Mouse (Mus musculus): Measurements from ENCODE around the gene Sv2a. TPM values are rescaled to one million over a fixed set of nuclear protein-coding genes. Genes with fewer than 3 reads are reported as not detected.
A peak's percentile ranks its signal among the peaks of the same experiment; 100 is the strongest.
"Not testable (repeated sequence)": the region's sequence is repeated elsewhere in the genome, so short reads cannot be mapped to it uniquely, and the experiment has no call there.

Sv2a gene
- total RNA-seq, 1 experiment from 2014 or later, result 1.3 TPM

GRCm38 (mm10) chr3:96209242-96209641 lies 28.3 kb downstream of the Sv2a start:
- ATAC-seq (replicated peaks; ENCODE audit: low read depth, poor library complexity, severe bottlenecking), result 0 out of 2 replicates have a peak, but pooled peaks have one; percentile 22

GRCm38 (mm10) chr3:96219191-96219641 lies 38.3 kb downstream of the Sv2a start:
- peak; percentile 13; the same call in 1 of the 2 replicates for ATAC-seq (replicated peaks; ENCODE audit: low read depth, poor library complexity, severe bottlenecking)

GRCm38 (mm10) chr3:96219661-96220130 lies 38.7 kb downstream of the Sv2a start, which contains the start of the genes Bola1 and Hist2h2ab:
Gene Bola1 (minus strand): TSS chr3:96219709.
Gene Hist2h2ab (plus strand): TSS chr3:96219865.
- peak; percentile 53 for ATAC-seq (replicated peaks; ENCODE audit: low read depth, poor library complexity, severe bottlenecking)

GRCm38 (mm10) chr3:96220131-96220764 lies 39.3 kb downstream of the Sv2a start:
- not testable (repeated sequence) for ATAC-seq (replicated peaks; ENCODE audit: low read depth, poor library complexity, severe bottlenecking)

GRCm38 (mm10) chr3:96220765-96221639 lies 40.1 kb downstream of the Sv2a start, which contains the start of the genes Hist2h2ac and Hist2h2be:
Gene Hist2h2ac (minus strand): TSS chr3:96220880.
Gene Hist2h2be (plus strand): TSS chr3:96221119.
- peak; percentile 82 for ATAC-seq (replicated peaks; ENCODE audit: low read depth, poor library complexity, severe bottlenecking)

- no peak for ATAC-seq (replicated peaks; ENCODE audit: low read depth, poor library complexity, severe bottlenecking)
These were observed 40.7 kb downstream of the Sv2a start for GRCm38 (mm10) chr3:96221640-96222038.

- no peak for ATAC-seq (replicated peaks; ENCODE audit: low read depth, poor library complexity, severe bottlenecking)
These were observed 41.8 kb downstream of the Sv2a start for GRCm38 (mm10) chr3:96222774-96223173.

GRCm38 (mm10) chr3:96225421-96225820 lies 44.5 kb downstream of the Sv2a start:
- ATAC-seq (replicated peaks; ENCODE audit: low read depth, poor library complexity, severe bottlenecking), result no peak

- ATAC-seq (replicated peaks; ENCODE audit: low read depth, poor library complexity, severe bottlenecking), result peak; percentile 29; the same call in 1 of the 2 replicates
These were observed 46.0 kb downstream of the Sv2a start for GRCm38 (mm10) chr3:96226695-96227648.

GRCm38 (mm10) chr3:96228828-96229227 lies 47.9 kb downstream of the Sv2a start:
- ATAC-seq (replicated peaks; ENCODE audit: low read depth, poor library complexity, severe bottlenecking), result no peak

GRCm38 (mm10) chr3:96230404-96230803 lies 49.5 kb downstream of the Sv2a start:
- ATAC-seq (replicated peaks; ENCODE audit: low read depth, poor library complexity, severe bottlenecking), result 0 out of 2 replicates have a peak, but pooled peaks have one; percentile 33

- ATAC-seq (replicated peaks; ENCODE audit: low read depth, poor library complexity, severe bottlenecking), result no peak
These were observed 50.2 kb downstream of the Sv2a start for GRCm38 (mm10) chr3:96230910-96231757.

GRCm38 (mm10) chr3:96231758-96232120 lies 50.8 kb downstream of the Sv2a start:
- ATAC-seq (replicated peaks; ENCODE audit: low read depth, poor library complexity, severe bottlenecking), result no peak

- ATAC-seq (replicated peaks; ENCODE audit: low read depth, poor library complexity, severe bottlenecking), result no peak
These were observed 54.0 kb downstream of the Sv2a start for GRCm38 (mm10) chr3:96234914-96235313.

- no peak for ATAC-seq (replicated peaks; ENCODE audit: low read depth, poor library complexity, severe bottlenecking)
These were observed 54.9 kb downstream of the Sv2a start for GRCm38 (mm10) chr3:96235836-96236235.

GRCm38 (mm10) chr3:96236834-96237334 lies 55.9 kb downstream of the Sv2a start:
- ATAC-seq (replicated peaks; ENCODE audit: low read depth, poor library complexity, severe bottlenecking), result no peak

GRCm38 (mm10) chr3:96237335-96237903 lies 56.5 kb downstream of the Sv2a start:
- no peak for ATAC-seq (replicated peaks; ENCODE audit: low read depth, poor library complexity, severe bottlenecking)

GRCm38 (mm10) chr3:96237904-96238511 lies 57.1 kb downstream of the Sv2a start:
- no peak for ATAC-seq (replicated peaks; ENCODE audit: low read depth, poor library complexity, severe bottlenecking)

Data from common myeloid progenitor, adult 5-6 weeks (primary cell).